Mouse (Mus musculus): ENCODE results near the gene Fnip1.

The Fnip1 gene

DNA sequence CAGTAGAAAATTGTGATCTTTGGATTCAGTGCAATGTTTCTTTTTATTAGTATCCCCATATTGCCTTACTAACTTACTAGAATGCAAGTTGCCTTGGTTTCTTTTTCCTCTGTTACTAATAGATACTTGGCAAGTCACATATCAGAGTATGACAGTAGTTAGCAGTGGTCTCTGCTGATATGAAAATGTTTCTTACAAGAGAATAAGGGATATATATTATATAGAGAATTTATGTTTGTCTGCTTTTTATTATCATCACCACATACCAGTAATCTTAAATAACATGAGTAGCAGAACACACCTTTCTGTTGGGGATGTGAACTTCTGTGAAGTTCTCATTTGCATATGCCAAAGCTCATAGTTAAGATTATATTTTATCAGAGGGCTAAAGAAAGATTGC lies 104.4 kb downstream of the Fnip1 start:
- no peak for DNase-seq (ENCODE audit: low spot score)

GRCm38 (mm10) chr11:54554970-54555369 lies 117.0 kb downstream of the Fnip1 start:
- no peak for DNase-seq (ENCODE audit: low spot score)

DNA sequence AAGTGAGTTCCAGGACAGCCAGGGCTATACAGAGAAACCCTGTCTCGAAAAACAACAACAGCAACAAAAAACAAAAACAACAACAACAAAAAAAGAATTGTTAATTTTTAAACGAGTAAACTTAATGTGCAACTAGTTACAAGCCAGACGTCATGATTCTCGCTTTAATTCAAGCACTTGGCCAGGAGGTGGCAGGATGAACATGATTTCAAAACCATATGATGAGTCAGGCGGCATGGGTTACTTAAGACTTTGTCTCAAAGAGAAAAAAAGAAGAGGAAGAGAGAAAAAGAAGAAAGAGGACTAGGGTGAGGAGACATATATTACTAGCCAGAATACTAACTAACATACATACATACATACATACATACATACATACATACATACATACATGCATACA lies 124.8 kb downstream of the Fnip1 start:
- DNase-seq (ENCODE audit: low spot score): no peak

Data from retina, embryonic 14.5 days (tissue).